Mouse (Mus musculus): ENCODE measurements at regions not wholly inside any gene's neighbourhood (a gene's known extent, or its start where the extent isn't known, plus 50 kb on each side); places are given as distances from the start of the nearest gene placed in this dataset.
A peak's percentile ranks its signal among the peaks of the same experiment; 100 is the strongest.

DNA sequence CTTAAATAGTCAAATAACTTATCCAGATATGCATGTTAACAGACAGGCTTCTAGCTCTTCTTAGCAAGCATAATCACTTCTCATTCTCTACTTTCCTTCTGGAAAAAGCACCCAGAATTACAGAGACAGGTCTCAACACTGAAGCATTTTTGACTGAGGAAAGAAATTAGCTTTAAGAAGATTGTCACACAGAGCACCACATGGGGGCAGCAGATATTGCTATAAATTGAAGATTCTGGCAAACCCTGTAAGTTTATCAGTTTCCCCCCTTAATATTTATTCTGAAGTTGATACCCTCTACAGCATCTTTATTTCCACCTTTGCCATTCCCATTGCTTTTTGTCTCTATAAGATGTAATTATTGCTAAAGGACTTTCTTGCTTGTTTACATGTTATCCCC lies 83.4 kb upstream of the Lrrc4c start:
- peak in 1 of 2 experiments; percentile 23 for DNase-seq

- DNase-seq: no peak
Observed at GRCm38 (mm10) chr2:96239246-96239645, 78.7 kb upstream of the Lrrc4c start.

GRCm38 (mm10) chr2:96240543-96241090 lies 77.4 kb upstream of the Lrrc4c start:
- DNase-seq: no peak

- DNase-seq: no peak
Observed at GRCm38 (mm10) chr2:96253661-96254060, 64.3 kb upstream of the Lrrc4c start.

GRCm38 (mm10) chr2:96256491-96256890 lies 61.5 kb upstream of the Lrrc4c start:
- peak; percentile 60 to 66 for DNase-seq

All from kidney, adult 8-10 months (tissue).